15 mouse cellular contexts compared by ENCODE assay signal in genomic region chr13:49076196-49076595, GRCm38 (mm10).
"Had no signal": no experiment of that assay in that cellular context is flagged by ENCODE, and none has a peak within 500 bp of the region (broad histone marks: within the 10 kb centered on the region; RNA-seq: fewer than 3 reads in every experiment).

No protein-coding gene starts in this region.

- DNase-seq: liver, postnatal 0 days; lung, adult 2 months; lung, postnatal 14 days; lung, postnatal 36 days; midbrain, embryonic 14.5 days; right cerebral cortex, postnatal 14 days; thymus, adult 2 months; thymus, postnatal 25 days; thymus, postnatal 4 days had no signal

- H3K4me1 ChIP-seq: liver, embryonic 15.5 days; lung, embryonic 15.5 days; neural tube, embryonic 12.5 days; stomach, embryonic 15.5 days had no signal

- H3K9me3 ChIP-seq: liver, embryonic 15.5 days; lung, embryonic 15.5 days; neural tube, embryonic 12.5 days; stomach, embryonic 15.5 days had no signal

- ATAC-seq: liver, postnatal 0 days; lung, postnatal 0 days; midbrain, embryonic 16.5 days had no signal

- H3K36me3 ChIP-seq: liver, embryonic 15.5 days; lung, embryonic 15.5 days; stomach, embryonic 15.5 days had no signal

- H3K4me3 ChIP-seq: liver, embryonic 15.5 days; lung, embryonic 15.5 days; neural tube, embryonic 12.5 days; stomach, embryonic 15.5 days had no signal

- H3K27me3 ChIP-seq: liver, embryonic 15.5 days; lung, embryonic 15.5 days; neural tube, embryonic 12.5 days; stomach, embryonic 15.5 days had no signal
